Mouse (Mus musculus) midbrain, embryonic 16.5 days (tissue): ENCODE data around the gene Gm20388. TPM values are rescaled to one million over a fixed set of nuclear protein-coding genes. Genes with fewer than 3 reads are reported as not detected.

ENCODE experiments used
- ATAC-seq: fragments of 200-750 bp; cut with Nextera tagmentation; 2 replicates; pipeline ENCODE4 v1.8.0; 2017; ENCODE audit warnings: moderate TSS enrichment
- H3K27ac ChIP-seq: fragments of 300-500 bp; sonication (generic); 2 replicates; pipeline ENCODE4 v1.5.1; 2014; ENCODE audit warnings: mild to moderate bottlenecking, low read length, mixed read lengths
- H3K27me3 ChIP-seq: fragments of 300-500 bp; sonication (generic); 2 replicates; pipeline ENCODE4 v1.6.1; 2014; ENCODE audit warnings: low read depth, low read length, mixed read lengths; ENCODE audit not compliant: control insufficient read depth, insufficient read depth
- H3K36me3 ChIP-seq: fragments of 300-500 bp; sonication (generic); 2 replicates; pipeline ENCODE4 v1.6.1; 2014; ENCODE audit warnings: mild to moderate bottlenecking, low read length, moderate library complexity, mixed read lengths; ENCODE audit not compliant: control insufficient read depth, insufficient read depth
- H3K4me1 ChIP-seq: fragments of 300-500 bp; sonication (generic); 2 replicates; pipeline ENCODE4 v1.6.1; 2014; ENCODE audit warnings: mild to moderate bottlenecking, low read length, mixed read lengths; ENCODE audit not compliant: control insufficient read depth, insufficient read depth
- H3K4me2 ChIP-seq: fragments of 300-500 bp; sonication (generic); 2 replicates; pipeline ENCODE4 v1.6.1; 2014; ENCODE audit warnings: mild to moderate bottlenecking, low read length, mixed read lengths
- H3K4me3 ChIP-seq: fragments of 300-500 bp; sonication (generic); 2 replicates; pipeline ENCODE4 v1.5.1; 2014; ENCODE audit warnings: low read depth, mild to moderate bottlenecking, low read length, moderate library complexity, mixed read lengths
- H3K9ac ChIP-seq: fragments of 300-500 bp; sonication (generic); 2 replicates; pipeline ENCODE4 v1.6.1; 2014; ENCODE audit warnings: low read depth, low read length, mixed read lengths
- H3K9me3 ChIP-seq: fragments of 300-500 bp; sonication (generic); replicated peaks from 2 replicates; pipeline ENCODE4 v1.6.1; 2014; ENCODE audit warnings: mild to moderate bottlenecking, low read length, mixed read lengths; ENCODE audit not compliant: control insufficient read depth, poor library complexity, severe bottlenecking
- WGBS: fragments of 180-500 bp; shearing (Covaris S2); extraction: QIAGEN DNeasy Blood & Tissue Kit; methylation state at CpG from one replicate; pipeline ENCODE4 v1.1.7; 2014; 5-methylcytosine and 5-hydroxymethylcytosine counted together
- polyA plus RNA-seq: library from polyadenylated mRNA; unstranded; fragments of >200 nt; fragmentation: Nextera tagmentation; extraction: Ambion mirVana; gene quantifications from 2 replicates; pipeline ENCODE4 v1.2.1, GENCODE M21; 2015

Gm20388 gene
- polyA plus RNA-seq, 1 experiment from 2014 or later: 7.5 TPM

- Histone ChIP-seq H3K9ac (no peak overlapping the region), H3K27me3 (no peaks in the 10 kb centered on the region), H3K4me3 (no peak overlapping the region), H3K9me3 (no peaks in the 10 kb centered on the region), H3K27ac (no peak overlapping the region), H3K4me1 (no peaks in the 10 kb centered on the region), H3K4me2 (no peak overlapping the region), H3K36me3 (0 out of 2 replicates have a peak, but pooled peaks cover 2% of the 10 kb centered on the region)
- no peak for ATAC-seq
- 89% methylated on average over 27 of the region's 27 CpGs for WGBS
These were observed 3430.7 kb downstream of the Gm20388 start for GRCm38 (mm10) chr8:123341040-123342015.

DNA sequence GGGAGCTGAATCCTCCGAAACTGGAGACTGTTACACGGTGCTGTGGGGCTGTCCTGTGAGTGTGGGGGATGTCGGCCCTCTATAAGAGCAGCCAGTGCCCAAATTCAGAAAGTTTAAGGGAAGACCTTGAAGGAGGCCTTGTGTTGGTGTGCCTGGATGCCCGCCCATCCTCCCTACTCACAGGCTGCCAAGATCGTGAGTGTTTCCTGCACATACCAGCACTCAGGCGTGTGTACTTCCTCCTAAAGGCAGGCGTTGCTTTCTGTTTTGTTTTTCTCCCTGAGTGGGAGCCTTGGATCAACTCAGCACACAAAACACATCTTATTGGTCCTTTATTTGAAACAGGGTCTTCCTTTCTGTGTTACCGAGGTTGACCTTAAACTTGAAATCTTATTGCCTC lies 3431.6 kb downstream of the Gm20388 start:
- no peaks in the 10 kb centered on the region for H3K4me1 ChIP-seq
- no peaks in the 10 kb centered on the region for H3K9me3 ChIP-seq
- no peak overlapping the region for H3K27ac ChIP-seq
- H3K9ac ChIP-seq: no peak overlapping the region
- 90% methylated on average over 8 of the region's 8 CpGs for WGBS
- 0 out of 2 replicates have a peak, but pooled peaks cover 2% of the 10 kb centered on the region for H3K36me3 ChIP-seq
- no peak overlapping the region for H3K4me2 ChIP-seq
- H3K4me3 ChIP-seq: no peak overlapping the region
- no peak for ATAC-seq
- H3K27me3 ChIP-seq: no peaks in the 10 kb centered on the region

- Histone ChIP-seq H3K27me3 (no peaks in the 10 kb centered on the region), H3K4me1 (no peaks in the 10 kb centered on the region), H3K36me3 (peaks cover 5% of the 10 kb centered on the region; the same call in 1 of the 2 replicates), H3K27ac (no peak overlapping the region), H3K4me2 (no peak overlapping the region), H3K9me3 (no peaks in the 10 kb centered on the region), H3K4me3 (no peak overlapping the region), H3K9ac (no peak overlapping the region)
- WGBS: 82% methylated on average over 7 of the region's 7 CpGs
- no peak for ATAC-seq
These were observed 3432.3 kb downstream of the Gm20388 start for GRCm38 (mm10) chr8:123342911-123343310.

GRCm38 (mm10) chr8:123343422-123343821 lies 3432.8 kb downstream of the Gm20388 start:
- peaks cover 7% of the 10 kb centered on the region; the same call in 1 of the 2 replicates for H3K36me3 ChIP-seq
- no peaks in the 10 kb centered on the region for H3K9me3 ChIP-seq
- H3K27me3 ChIP-seq: no peaks in the 10 kb centered on the region
- no peak overlapping the region for H3K9ac ChIP-seq
- ATAC-seq: no peak
- no peak overlapping the region for H3K4me3 ChIP-seq
- H3K4me1 ChIP-seq: no peaks in the 10 kb centered on the region
- no peak overlapping the region for H3K27ac ChIP-seq
- H3K4me2 ChIP-seq: no peak overlapping the region
- WGBS: 89% methylated on average over 12 of the region's 12 CpGs

DNA sequence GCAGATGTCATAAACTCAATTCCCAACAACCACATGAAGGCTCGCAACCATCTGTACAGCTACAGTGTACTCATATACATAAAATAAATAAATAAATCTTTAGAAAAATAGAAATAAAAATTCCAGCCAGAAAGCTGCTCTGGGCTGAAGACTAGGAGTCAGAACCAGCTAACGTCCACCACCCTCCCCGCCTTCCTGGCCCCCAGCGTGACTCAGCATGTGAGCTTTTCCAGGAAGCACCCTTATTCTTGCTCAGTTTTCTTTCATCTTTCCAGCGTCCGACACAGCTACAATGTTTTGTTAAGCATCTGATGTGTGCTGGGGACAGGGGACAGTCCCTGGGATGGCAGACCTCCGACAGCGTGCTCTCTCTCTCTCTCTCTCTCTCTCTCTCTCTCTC lies 3434.5 kb downstream of the Gm20388 start:
- Histone ChIP-seq H3K9ac (no peak overlapping the region), H3K9me3 (no peaks in the 10 kb centered on the region), H3K27me3 (no peaks in the 10 kb centered on the region), H3K4me1 (no peaks in the 10 kb centered on the region), H3K4me2 (no peak overlapping the region), H3K4me3 (no peak overlapping the region), H3K27ac (no peak overlapping the region), H3K36me3 (peaks cover 7% of the 10 kb centered on the region; the same call in 1 of the 2 replicates)
- no peak for ATAC-seq
- WGBS: 87% methylated on average over 8 of the region's 8 CpGs

DNA sequence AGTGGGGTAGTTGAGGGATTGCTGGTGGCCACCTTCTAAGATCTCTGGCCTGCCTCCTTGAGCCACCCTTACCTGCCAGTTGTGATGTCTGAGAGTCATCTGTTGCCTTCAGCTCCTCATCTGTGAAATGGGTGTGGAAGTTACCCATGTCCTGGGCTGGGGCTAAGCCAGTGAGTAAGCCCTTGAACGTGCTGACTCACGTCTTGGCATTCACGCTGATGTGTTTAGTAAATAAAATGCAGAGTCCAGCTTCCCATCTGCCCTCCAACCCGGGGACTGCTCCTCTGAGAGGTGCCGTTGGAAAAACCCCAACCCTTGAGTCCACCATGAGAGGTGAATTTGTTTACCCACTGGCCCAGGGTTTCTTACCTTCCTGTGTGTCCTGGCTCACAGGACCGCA lies 3435.2 kb downstream of the Gm20388 start:
- H3K9me3 ChIP-seq: no peaks in the 10 kb centered on the region
- WGBS: 92% methylated on average over 6 of the region's 6 CpGs
- H3K9ac ChIP-seq: no peak overlapping the region
- H3K4me1 ChIP-seq: no peaks in the 10 kb centered on the region
- H3K4me3 ChIP-seq: no peak overlapping the region
- ATAC-seq: no peak
- H3K36me3 ChIP-seq: peaks cover 7% of the 10 kb centered on the region; the same call in 1 of the 2 replicates
- H3K4me2 ChIP-seq: no peak overlapping the region
- H3K27me3 ChIP-seq: no peaks in the 10 kb centered on the region
- H3K27ac ChIP-seq: no peak overlapping the region

- H3K4me2 ChIP-seq: no peak overlapping the region
- H3K9me3 ChIP-seq: no peaks in the 10 kb centered on the region
- no peak overlapping the region for H3K9ac ChIP-seq
- no peaks in the 10 kb centered on the region for H3K4me1 ChIP-seq
- 83% methylated on average over 2 of the region's 2 CpGs for WGBS
- no peak for ATAC-seq
- no peak overlapping the region for H3K27ac ChIP-seq
- H3K27me3 ChIP-seq: no peaks in the 10 kb centered on the region
- H3K36me3 ChIP-seq: peaks cover 5% of the 10 kb centered on the region; the same call in 1 of the 2 replicates
- no peak overlapping the region for H3K4me3 ChIP-seq
These were observed 3436.7 kb downstream of the Gm20388 start for GRCm38 (mm10) chr8:123347293-123347692.

DNA sequence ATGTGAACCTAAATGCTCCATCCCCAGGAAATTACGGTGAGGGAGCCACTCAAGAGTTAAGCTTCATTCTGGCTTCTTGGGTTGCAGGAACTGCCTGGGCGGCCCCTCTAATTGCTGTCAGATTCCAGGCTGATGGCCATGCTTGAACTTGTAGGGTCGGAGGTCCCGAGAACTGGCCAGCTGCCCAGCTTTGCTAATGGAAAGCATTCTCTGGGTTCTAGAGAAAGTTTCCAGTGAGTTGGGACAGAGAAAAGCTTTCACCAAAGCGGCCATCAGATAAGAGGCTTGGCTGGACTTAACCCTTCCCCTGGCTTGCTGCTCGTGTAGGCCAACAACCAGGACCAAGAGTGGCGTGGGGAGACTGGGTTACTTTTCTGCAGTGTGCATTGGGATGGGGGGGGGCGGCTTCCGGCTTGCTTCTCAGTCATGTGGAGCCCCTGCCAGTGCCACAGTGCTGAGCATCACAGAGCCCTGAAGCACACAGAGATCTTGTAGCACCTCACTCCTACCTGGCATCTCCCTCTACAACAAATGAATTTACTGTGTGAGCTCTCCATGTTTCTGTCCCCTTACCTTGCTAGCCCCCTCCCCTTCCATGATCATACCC lies 3437.7 kb downstream of the Gm20388 start:
- 70% methylated on average over 9 of the region's 9 CpGs for WGBS
- H3K9ac ChIP-seq: no peak overlapping the region
- H3K36me3 ChIP-seq: peaks cover 5% of the 10 kb centered on the region; the same call in 1 of the 2 replicates
- H3K4me3 ChIP-seq: no peak overlapping the region
- no peaks in the 10 kb centered on the region for H3K27me3 ChIP-seq
- H3K4me1 ChIP-seq: no peaks in the 10 kb centered on the region
- ATAC-seq: no peak
- no peaks in the 10 kb centered on the region for H3K9me3 ChIP-seq
- no peak overlapping the region for H3K27ac ChIP-seq
- H3K4me2 ChIP-seq: no peak overlapping the region

DNA sequence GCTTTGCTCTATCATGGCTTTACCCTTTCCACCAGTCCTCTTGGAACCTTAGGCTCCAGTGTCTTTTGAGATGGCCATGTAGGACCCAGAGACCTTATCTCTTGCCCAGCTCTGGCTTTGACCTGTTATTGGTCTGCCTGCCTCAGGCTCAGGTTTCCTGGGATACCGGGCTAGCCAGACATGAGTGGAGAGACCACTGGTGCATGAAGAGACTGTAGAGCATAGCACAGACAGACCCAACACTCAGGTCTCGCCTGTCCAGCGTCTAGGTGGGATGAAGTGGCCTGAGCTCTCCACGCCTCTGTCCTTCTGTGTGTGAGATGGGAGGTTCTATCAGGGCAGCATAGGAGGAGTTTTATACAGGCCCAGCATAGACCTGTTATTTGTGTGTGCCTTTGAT lies 3438.4 kb downstream of the Gm20388 start:
- H3K4me2 ChIP-seq: no peak overlapping the region
- no peak overlapping the region for H3K9ac ChIP-seq
- no peaks in the 10 kb centered on the region for H3K9me3 ChIP-seq
- H3K27me3 ChIP-seq: no peaks in the 10 kb centered on the region
- no peak for ATAC-seq
- H3K4me3 ChIP-seq: no peak overlapping the region
- H3K27ac ChIP-seq: no peak overlapping the region
- WGBS: 72% methylated on average over 4 of the region's 4 CpGs
- H3K36me3 ChIP-seq: peaks cover 5% of the 10 kb centered on the region; the same call in 1 of the 2 replicates
- no peaks in the 10 kb centered on the region for H3K4me1 ChIP-seq
